Mouse (Mus musculus): ENCODE measurements around the gene Stip1.

DNA sequence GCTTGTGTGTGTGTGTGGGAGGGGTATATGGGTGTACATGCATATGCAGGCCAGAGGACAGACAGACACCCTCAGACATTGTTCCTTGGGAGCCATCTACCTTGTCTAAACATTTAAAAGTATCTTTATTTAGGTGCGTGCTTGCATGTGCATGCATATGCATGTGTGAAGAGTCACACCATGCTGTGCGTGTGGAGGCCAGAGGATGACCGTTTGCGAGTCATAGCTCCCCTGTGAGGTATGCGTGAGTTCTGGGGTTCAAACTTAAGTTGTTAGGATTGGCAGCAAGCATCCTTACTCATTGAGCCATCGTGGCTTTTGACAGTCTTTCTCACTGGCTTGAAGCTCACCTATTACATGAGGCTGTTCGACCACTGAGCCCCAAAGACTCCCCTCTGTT is 38.5 kb upstream of the Stip1 start:
- TF ChIP-seq CTCF (IDR thresholded peaks at IDR 0.05; ENCODE audit: low read depth) (no peak), EP300 (IDR thresholded peaks at IDR 0.05; ENCODE audit: low read depth) (no peak)
